ENCODE assay signal across 8 mouse cellular contexts in the genomic region with DNA sequence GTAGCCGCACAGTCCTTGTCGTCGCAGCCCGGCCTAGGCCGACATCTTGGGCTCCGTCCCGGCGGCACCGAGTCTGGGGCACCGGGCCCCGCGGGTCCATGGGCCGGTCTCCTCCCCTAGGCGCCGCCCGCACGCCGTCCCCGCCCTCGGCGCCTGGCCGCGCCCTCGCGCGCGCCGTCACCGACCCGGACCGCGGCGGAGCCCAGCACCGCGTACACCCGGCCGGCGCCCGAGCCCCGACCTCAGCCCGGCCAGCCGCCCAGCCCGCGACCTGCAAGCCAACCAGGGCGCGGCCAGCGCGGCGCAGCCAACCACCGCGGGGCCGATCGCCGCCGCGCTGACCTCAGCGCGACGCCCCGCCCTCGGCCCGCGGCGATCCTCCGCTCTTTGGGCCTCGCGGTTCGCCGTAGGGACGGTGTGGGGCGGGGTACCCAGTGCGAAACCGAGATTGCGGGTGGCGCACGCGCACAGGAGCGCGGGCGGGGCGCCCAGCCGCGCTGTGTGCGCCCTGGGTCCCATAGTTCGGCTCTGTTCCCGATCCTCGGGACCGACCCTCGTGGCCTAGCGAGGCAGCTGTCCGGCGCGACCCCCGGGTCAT. TPM values are rescaled to one million over a fixed set of nuclear protein-coding genes. Genes with fewer than 3 reads are reported as not detected.
A peak's percentile ranks its signal among the peaks of the same experiment; 100 is the strongest.
DNase-seq lines count a peak whose midpoint lies in the region; ATAC-seq lines count a peak whose summit lies in the region.

Gene Cdc42bpb (minus strand): TSS at position 343 of the 598 bp plus-strand sequence.

- no peaks in the 10 kb centered on the region for H3K9me3 ChIP-seq in embryonic facial prominence, embryonic 12.5 days
- H3K9me3 ChIP-seq in limb, embryonic 13.5 days: no peaks in the 10 kb centered on the region
- no peaks in the 10 kb centered on the region for H3K9me3 ChIP-seq in midbrain, embryonic 15.5 days

- no peaks in the 10 kb centered on the region for H3K27me3 ChIP-seq in embryonic facial prominence, embryonic 12.5 days
- peaks cover 9% of the 10 kb centered on the region; the same call in 1 of the 2 replicates for H3K27me3 ChIP-seq in limb, embryonic 13.5 days
- H3K27me3 ChIP-seq in midbrain, embryonic 15.5 days (replicated peaks): no peaks in the 10 kb centered on the region

- WGBS in embryonic facial prominence, embryonic 12.5 days: under 1% methylated on average over 93 of the region's 94 CpGs
- 0% methylated on average over 85 of the region's 94 CpGs for WGBS in limb, embryonic 13.5 days
- WGBS in midbrain, embryonic 15.5 days: under 1% methylated on average over 85 of the region's 94 CpGs

- peak within 1 kb of the TSS; percentile 98 for H3K4me3 ChIP-seq in embryonic facial prominence, embryonic 12.5 days
- H3K4me3 ChIP-seq in limb, embryonic 13.5 days: peak within 1 kb of the TSS; percentile 97
- peak within 1 kb of the TSS; percentile 100 for H3K4me3 ChIP-seq in midbrain, embryonic 15.5 days

- peak within 1 kb of the TSS; percentile 93 for H3K9ac ChIP-seq in embryonic facial prominence, embryonic 12.5 days
- H3K9ac ChIP-seq in limb, embryonic 13.5 days: peak within 1 kb of the TSS; percentile 93
- H3K9ac ChIP-seq in midbrain, embryonic 15.5 days: peak within 1 kb of the TSS; percentile 94

- H3K36me3 ChIP-seq in embryonic facial prominence, embryonic 12.5 days: no peaks in the 10 kb centered on the region
- H3K36me3 ChIP-seq in limb, embryonic 13.5 days: no peaks in the 10 kb centered on the region
- no peaks in the 10 kb centered on the region for H3K36me3 ChIP-seq in midbrain, embryonic 15.5 days (replicated peaks)

- peak within 1 kb of the TSS; percentile 90 for H3K27ac ChIP-seq in embryonic facial prominence, embryonic 12.5 days
- H3K27ac ChIP-seq in limb, embryonic 13.5 days: peak within 1 kb of the TSS; percentile 85
- peak within 1 kb of the TSS; percentile 95 for H3K27ac ChIP-seq in midbrain, embryonic 15.5 days

- H3K4me2 ChIP-seq in embryonic facial prominence, embryonic 12.5 days (replicated peaks): peak within 1 kb of the TSS; percentile 94
- H3K4me2 ChIP-seq in limb, embryonic 13.5 days (replicated peaks): peak within 1 kb of the TSS; percentile 94
- H3K4me2 ChIP-seq in midbrain, embryonic 15.5 days: peak within 1 kb of the TSS; percentile 75

- H3K4me1 ChIP-seq in embryonic facial prominence, embryonic 12.5 days: peaks cover 21% of the 10 kb centered on the region
- H3K4me1 ChIP-seq in limb, embryonic 13.5 days: peaks cover 20% of the 10 kb centered on the region
- H3K4me1 ChIP-seq in midbrain, embryonic 15.5 days: peaks cover 33% of the 10 kb centered on the region

- ATAC-seq in CD4-positive, CD25-positive, alpha-beta regulatory T cell, adult 4 months: no peak
- ATAC-seq in embryonic facial prominence, embryonic 12.5 days (ENCODE audit: insufficient number of reproducible peaks, insufficient read depth, low FRiP score, low TSS enrichment): peak; percentile 91
- peak; percentile 95 for ATAC-seq in limb, embryonic 13.5 days (ENCODE audit: low FRiP score, low read depth)
- ATAC-seq in midbrain, embryonic 15.5 days (replicated peaks): peak; percentile 96

- DNase-seq in CD4-positive, CD25-positive, alpha-beta regulatory T cell, adult 2 months (ENCODE audit: low read depth, low spot score): peak; percentile 53
- DNase-seq in heart, adult 8-10 months (ENCODE audit: low spot score): peak; percentile 94
- peak; percentile 96 for DNase-seq in kidney, adult 9 months
- peak; percentile 24 to 72 for DNase-seq in spleen, postnatal 10 days (ENCODE audit: low spot score in 2 of 2)

RNA-seq across cellular contexts. Expression of gene Cdc42bpb, which starts in this region (rescaled TPM):
- polyA plus RNA-seq in CD4-positive, CD25-positive, alpha-beta regulatory T cell, adult 4 months (2017; shearing (Covaris generic)): under 1 TPM; 0.32 to 0.43 TPM
- polyA plus RNA-seq in embryonic facial prominence, embryonic 12.5 days (2016; fragmentation: Nextera tagmentation; extraction: Ambion mirVana): 35.0 and 41.8 TPM in 2 replicates
- total RNA-seq in heart, adult 8-10 months (2022): 10 to 100 TPM; 45.5 to 59.7 (median 53.9) TPM
- 26.5 and 32.4 TPM in 2 replicates for polyA plus RNA-seq in limb, embryonic 13.5 days (2015; fragmentation: Nextera tagmentation; extraction: Ambion mirVana)
- polyA plus RNA-seq in midbrain, embryonic 15.5 days (2015; fragmentation: Nextera tagmentation; extraction: Ambion mirVana): 44.7 and 44.9 TPM in 2 replicates

Comparison
In these comparisons a context has a peak if more than half of its experiments do, and no peak if none do; other contexts are left out.
1. RNA of gene Cdc42bpb (polyA plus RNA-seq): 44.7 to 44.9 TPM in midbrain, embryonic 15.5 days, 35.0 to 41.8 TPM in embryonic facial prominence, embryonic 12.5 days and 26.5 to 32.4 TPM in limb, embryonic 13.5 days; 0.32 to 0.43 TPM in CD4-positive, CD25-positive, alpha-beta regulatory T cell, adult 4 months; every median in the first group is over 10 times any median in the second.
2. Peak in every context shown above with its lines, with median percentiles within 50 percentile points of each other: DNase-seq, H3K27ac ChIP-seq, H3K4me2 ChIP-seq, H3K4me3 ChIP-seq and H3K9ac ChIP-seq.